Mouse (Mus musculus) spleen, embryonic (tissue): ENCODE results near the gene Golt1a.
"Not testable (repeated sequence)": the region's sequence is repeated elsewhere in the genome, so short reads cannot be mapped to it uniquely, and the experiment has no call there.

Source experiments
- CTCF ChIA-PET: fragments of 350-600 bp; sonication (Branson Sonifier 250); formaldehyde crosslinking; loops from one replicate; lab custom pipeline; 2022; lab: Charles Lee

Gene Golt1a

DNA sequence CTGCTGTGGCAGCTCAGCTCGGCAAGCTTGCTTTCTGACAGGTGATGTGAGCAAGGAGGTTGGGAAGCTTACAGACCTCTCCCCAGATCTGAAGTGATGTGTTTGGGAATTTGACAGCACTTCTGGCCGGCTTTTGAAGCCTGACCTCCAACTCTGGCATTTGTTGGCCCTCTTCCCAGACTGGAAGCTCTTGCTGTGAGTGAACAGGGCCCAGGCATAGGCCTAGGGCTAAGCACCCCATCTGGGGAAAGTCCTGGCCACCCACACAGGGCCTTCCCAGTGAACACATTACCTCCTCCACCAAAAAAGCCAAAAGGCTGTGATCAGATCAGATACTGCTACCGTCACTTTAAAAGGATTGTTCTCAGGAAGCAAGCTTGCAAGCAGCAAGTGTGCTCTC, 7.1 kb upstream of the Golt1a start:
- CTCF ChIA-PET: no interaction called here

GRCm38 (mm10) chr1:133306842-133307241, 2.8 kb upstream of the Golt1a start:
- CTCF ChIA-PET: interaction anchor here (1.3 kb wide), 1 partner anchor 48 kb away, joined by 3 read pairs; no protein-coding TSS in a partner anchor

DNA sequence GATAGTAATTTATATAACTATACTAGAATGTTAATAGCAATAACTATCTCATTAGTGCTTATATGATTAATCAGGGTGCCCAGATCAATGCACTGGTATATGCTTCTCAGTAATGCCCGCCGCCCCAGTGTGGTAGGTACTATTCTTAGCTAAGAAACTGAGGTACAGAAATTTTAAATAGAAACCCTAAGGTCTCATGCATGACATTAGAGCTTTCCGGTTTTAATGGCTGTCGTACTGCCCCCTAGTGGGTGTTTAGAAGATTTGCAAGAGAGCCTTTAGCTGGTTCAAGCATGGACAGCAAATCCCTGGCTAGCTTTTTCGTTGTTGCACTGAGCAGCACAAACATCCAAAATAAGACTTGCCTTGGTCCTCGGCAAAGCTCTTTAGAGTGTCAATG, 2.3 kb upstream of the Golt1a start:
- CTCF ChIA-PET: interaction anchor here (0.7 to 1.3 kb wide), 3 partner anchors 46 to 71 kb away, joined by 3 to 5 read pairs (median 3); no protein-coding TSS in a partner anchor

- CTCF ChIA-PET: no interaction called here
These were observed 1.6 kb downstream of the Golt1a start for GRCm38 (mm10) chr1:133311240-133311639.

GRCm38 (mm10) chr1:133311946-133312345, 2.3 kb downstream of the Golt1a start:
- CTCF ChIA-PET: no interaction called here

GRCm38 (mm10) chr1:133314364-133314763, 4.8 kb downstream of the Golt1a start:
- CTCF ChIA-PET: interaction anchor here (0.7 kb wide), 1 partner anchor 410 kb away, joined by 11 read pairs; no protein-coding TSS in a partner anchor

DNA sequence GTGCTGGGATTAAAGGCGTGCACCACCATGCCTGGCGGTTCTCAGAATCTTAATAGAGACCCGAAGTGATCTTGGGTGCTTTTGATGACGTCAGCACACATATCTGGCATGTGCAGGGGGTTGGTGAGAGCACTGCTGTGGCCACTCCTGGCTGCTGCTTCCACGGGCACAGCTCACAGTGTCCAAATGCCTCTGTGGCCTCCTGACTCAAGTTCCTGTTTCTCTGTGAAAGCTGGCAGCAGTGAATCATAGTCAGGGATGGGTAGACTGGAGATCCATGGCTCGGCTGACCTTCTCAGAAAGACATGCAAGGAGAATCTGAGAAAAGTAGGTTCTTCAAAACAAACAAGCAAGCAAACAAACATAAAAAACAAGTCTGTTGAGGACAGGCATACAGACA, 6.2 kb downstream of the Golt1a start:
- CTCF ChIA-PET: no interaction called here

GRCm38 (mm10) chr1:133316577-133316976, 7.0 kb downstream of the Golt1a start:
- CTCF ChIA-PET: no interaction called here

DNA sequence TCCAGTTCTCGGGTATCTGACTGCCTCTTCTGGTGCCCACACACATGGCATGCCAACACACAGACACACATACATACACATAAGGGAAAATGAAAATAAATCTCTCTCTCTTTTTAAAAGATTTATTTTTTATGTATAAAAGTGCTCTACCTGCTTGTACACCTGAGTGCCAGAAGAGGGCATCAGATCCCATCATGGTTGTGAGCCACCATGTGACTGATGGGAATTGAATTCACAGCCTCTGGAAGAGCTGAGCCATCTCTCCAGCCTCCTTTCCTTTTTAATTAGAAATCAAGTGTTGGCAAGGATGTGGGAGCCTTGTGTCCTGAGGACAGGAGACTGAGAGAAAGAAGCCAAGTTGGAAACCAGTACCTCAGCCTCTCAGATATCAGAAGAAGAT, 7.5 kb downstream of the Golt1a start:
- CTCF ChIA-PET: no interaction called here

DNA sequence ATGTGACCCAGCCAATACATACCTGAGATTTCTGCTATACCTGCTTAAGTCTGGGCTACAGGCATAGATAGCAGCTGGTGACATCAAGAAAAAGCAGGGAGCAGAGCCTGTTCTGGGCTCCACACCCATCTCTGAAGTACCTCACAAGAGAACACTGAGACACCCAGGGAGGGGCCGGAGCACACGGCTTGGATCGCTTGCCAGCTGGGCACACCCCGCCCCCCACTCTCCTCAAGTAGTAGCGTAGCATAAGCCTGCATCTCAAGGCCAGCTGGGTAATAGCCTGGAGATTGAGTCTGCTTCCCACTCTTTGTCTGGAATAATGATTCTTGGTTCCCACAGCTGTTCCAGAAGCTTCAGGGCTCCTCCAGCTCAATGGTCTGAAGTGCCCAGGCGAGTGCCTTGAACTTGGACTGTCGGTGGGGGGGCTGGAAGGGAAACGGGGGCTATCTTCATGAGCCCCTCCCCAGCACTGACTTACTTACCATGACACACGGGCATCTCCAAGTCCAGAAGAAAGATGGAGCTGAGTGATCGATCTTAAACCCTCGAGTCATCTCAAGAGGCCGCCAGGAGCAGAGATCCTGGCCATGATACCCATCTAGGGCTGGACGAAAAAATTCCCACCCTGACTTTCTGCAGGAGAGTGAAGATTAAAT, 11.8 kb downstream of the Golt1a start, which contains the start of gene Kiss1:
Kiss1 (plus strand) TSS at position 609 of the 659 bp plus-strand sequence.
- CTCF ChIA-PET: no interaction called here

GRCm38 (mm10) chr1:133323333-133323732, 13.7 kb downstream of the Golt1a start:
- CTCF ChIA-PET: interaction anchor here (0.5 kb wide), 1 partner anchor 1021 kb away, joined by 8 read pairs; no protein-coding TSS in a partner anchor

- CTCF ChIA-PET: no interaction called here
These were observed 16.4 kb downstream of the Golt1a start for GRCm38 (mm10) chr1:133325951-133326350.

DNA sequence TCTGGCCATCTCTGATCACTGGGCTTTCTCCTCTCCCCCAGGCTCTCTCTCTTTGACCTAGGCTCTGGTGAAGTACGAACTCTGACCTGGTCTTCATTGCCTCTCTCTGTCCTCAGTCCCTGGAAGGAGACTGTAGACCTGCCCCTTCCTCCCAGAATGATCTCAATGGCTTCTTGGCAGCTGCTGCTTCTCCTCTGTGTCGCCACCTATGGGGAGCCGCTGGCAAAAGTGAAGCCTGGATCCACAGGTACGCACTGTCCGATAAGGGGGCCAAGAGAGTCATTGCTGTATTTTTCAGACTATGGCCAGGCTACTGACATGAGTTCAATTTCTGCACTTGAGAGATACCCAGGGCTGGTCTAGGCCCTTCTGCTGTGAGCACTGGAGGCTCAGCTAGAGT, 17.5 kb downstream of the Golt1a start:
- CTCF ChIA-PET: no interaction called here

- CTCF ChIA-PET: no interaction called here
These were observed 18.7 kb downstream of the Golt1a start for GRCm38 (mm10) chr1:133328299-133328795.

- CTCF ChIA-PET: no interaction called here
These were observed 19.5 kb downstream of the Golt1a start for GRCm38 (mm10) chr1:133328896-133329637.

- CTCF ChIA-PET: no interaction called here
These were observed 20.0 kb downstream of the Golt1a start for GRCm38 (mm10) chr1:133329638-133329964.

DNA sequence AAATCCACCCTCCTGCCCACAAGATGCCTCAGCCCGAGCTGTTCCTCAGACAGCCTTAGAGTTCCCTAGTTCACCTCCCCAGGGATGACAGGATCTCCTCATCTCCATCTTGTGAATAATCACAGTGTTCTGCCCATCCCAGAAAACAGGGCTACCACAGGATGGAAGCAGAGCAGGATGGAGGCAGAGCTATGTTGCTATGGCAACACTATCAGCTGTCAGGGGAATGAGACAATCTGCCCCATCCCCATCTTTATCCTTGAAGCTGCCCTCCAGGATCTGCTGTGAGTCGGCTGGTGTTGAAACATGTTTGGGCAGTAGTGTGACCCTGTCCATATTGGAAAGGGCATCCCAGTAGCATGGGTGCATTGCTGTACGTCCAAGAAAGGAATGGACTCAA, 21.5 kb downstream of the Golt1a start:
- CTCF ChIA-PET: no interaction called here

- CTCF ChIA-PET: no interaction called here
These were observed 23.2 kb downstream of the Golt1a start for GRCm38 (mm10) chr1:133332656-133333430.

- CTCF ChIA-PET: interaction anchor here (0.8 kb wide), 1 partner anchor 16 kb away, joined by 4 read pairs; the partner anchor contains the start of gene Ren1
These were observed 24.3 kb downstream of the Golt1a start for GRCm38 (mm10) chr1:133333937-133334336.

DNA sequence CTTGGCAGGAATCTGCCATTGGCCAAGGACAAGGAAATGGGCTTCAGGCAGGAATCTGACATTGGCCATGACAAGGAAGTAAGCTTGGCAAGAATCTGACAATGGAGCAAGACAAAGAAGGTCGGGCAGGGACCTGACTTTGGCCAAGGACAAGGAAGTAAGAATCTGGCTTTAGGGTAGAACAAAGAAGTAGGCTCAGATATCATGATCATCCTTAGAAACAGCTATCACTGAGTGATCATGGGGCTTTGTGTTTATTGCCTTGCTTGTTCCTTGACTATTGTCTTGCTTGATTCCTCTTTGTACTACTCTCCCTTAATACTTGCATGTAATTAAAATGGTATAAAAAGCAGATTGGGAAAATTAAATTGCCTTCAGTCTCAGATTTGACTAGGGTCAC, 30.8 kb downstream of the Golt1a start:
- CTCF ChIA-PET: not testable (repeated sequence)

- CTCF ChIA-PET: no interaction called here
These were observed 34.8 kb downstream of the Golt1a start for GRCm38 (mm10) chr1:133344357-133344756.

GRCm38 (mm10) chr1:133346531-133346930, 36.9 kb downstream of the Golt1a start:
- CTCF ChIA-PET: no interaction called here
